Mouse (Mus musculus): Measurements from ENCODE around the gene Ier5. TPM values are rescaled to one million over a fixed set of nuclear protein-coding genes. Genes with fewer than 3 reads are reported as not detected.

Gene Ier5
- total RNA-seq, 2 experiments from 2014 or later = 6.1 to 10.4 TPM

GRCm38 (mm10) chr1:155054366-155054965 is 45.0 kb downstream of the Ier5 start:
- DNase-seq = no peak

GRCm38 (mm10) chr1:155053296-155053695 is 46.1 kb downstream of the Ier5 start:
- no peak for DNase-seq

- DNase-seq = no peak
Observed at GRCm38 (mm10) chr1:155052761-155053166, 46.7 kb downstream of the Ier5 start.

- no peak for DNase-seq
Observed at GRCm38 (mm10) chr1:155052131-155052760, 47.2 kb downstream of the Ier5 start.

- DNase-seq = no peak
Observed at GRCm38 (mm10) chr1:155051701-155052127, 47.7 kb downstream of the Ier5 start.

GRCm38 (mm10) chr1:155050897-155051592 is 48.4 kb downstream of the Ier5 start:
- DNase-seq = no peak

GRCm38 (mm10) chr1:155050174-155050573 is 49.3 kb downstream of the Ier5 start:
- peak; percentile 59 to 72 for DNase-seq

- peak; percentile 95 to 97 for DNase-seq
Observed at GRCm38 (mm10) chr1:155048947-155049346, 50.5 kb downstream of the Ier5 start.

Other genes with a start within 250 kb of the Ier5 start
- under 1 TPM; 0.10 to 0.13 TPM for gene Cacna1e, start 215.1 kb downstream of the Ier5 start, total RNA-seq (2021)
- 10 to 100 TPM; 20.2 to 27.0 TPM for gene Mr1, start 47.2 kb upstream of the Ier5 start, total RNA-seq (2021)
- gene Stx6, start 59.1 kb upstream of the Ier5 start, total RNA-seq (2021) = 10 to 100 TPM; 53.6 to 57.3 TPM
- 10 to 100 TPM; 23.8 to 39.7 TPM for gene BC034090, start 144.8 kb upstream of the Ier5 start, total RNA-seq (2021)